Mouse (Mus musculus) CH12.LX (cell line): Measurements from ENCODE around the gene Rab40c.

Experiments used
- CTCF ChIP-seq, 2 experiments: IDR thresholded peaks in 1 of 2; conservative IDR thresholded peaks in 1 of 2; 2 replicates each; pipeline ENCODE4 v1.5.1; 2011 to 2012; ENCODE audit warnings: low read depth in 2 of 2, low read length in 2 of 2, improper control_type of control experiment in 1 of 2, inconsistent platforms in 1 of 2, mild to moderate bottlenecking in 1 of 2, moderate library complexity in 1 of 2
- EP300 ChIP-seq: IDR thresholded peaks from 2 replicates; pipeline ENCODE4 v1.6.1; 2011; ENCODE audit warnings: low read length, improper control_type of control experiment
- IRF4 ChIP-seq: IDR thresholded peaks from 2 replicates; pipeline ENCODE4 v1.6.1; 2014; ENCODE audit warnings: low read depth, mild to moderate bottlenecking, inconsistent platforms, low read length, improper control_type of control experiment
- MAFK ChIP-seq: IDR thresholded peaks from 2 replicates; pipeline ENCODE4 v1.6.1; 2011; ENCODE audit warnings: low read length, improper control_type of control experiment; ENCODE audit not compliant: insufficient replicate concordance
- POLR2A ChIP-seq: IDR thresholded peaks from 2 replicates; pipeline ENCODE4 v1.6.1; 2011; ENCODE audit warnings: low read depth, mild to moderate bottlenecking, improper control_type of control experiment, low read length
- SMC3 ChIP-seq: IDR thresholded peaks from 2 replicates; pipeline ENCODE4 v1.6.1; 2011; ENCODE audit warnings: low read depth, low read length, improper control_type of control experiment
- UBTF ChIP-seq: IDR thresholded peaks from 2 replicates; pipeline ENCODE4 v1.6.1; 2012; ENCODE audit warnings: low read depth, mild to moderate bottlenecking, inconsistent platforms, low read length, improper control_type of control experiment, moderate library complexity
- USF2 ChIP-seq: conservative IDR thresholded peaks from 2 replicates; pipeline ENCODE4 v1.6.1; 2011; ENCODE audit warnings: low read depth, low read length, improper control_type of control experiment

GRCm38 (mm10) chr17:25835816-25836215, 83.7 kb downstream of the Rab40c start:
- TF ChIP-seq POLR2A = no peak
- TF ChIP-seq CTCF (conservative IDR thresholded peaks at IDR 0.05 in 1 of 2, IDR thresholded peaks at IDR 0.05 in 1 of 2; ENCODE audit: low read depth in 2 of 2, low read length in 2 of 2) = no peak
- no peak for TF ChIP-seq IRF4
- TF ChIP-seq SMC3 = no peak
- TF ChIP-seq MAFK = no peak
- TF ChIP-seq USF2 = no peak
- TF ChIP-seq EP300 = no peak
- no peak for TF ChIP-seq UBTF
